Comparison of ENCODE assay signal across 15 mouse cellular contexts in genomic region chr4:32246020-32246419, GRCm38 (mm10).
"Had no signal": no experiment of that assay in that cellular context is flagged by ENCODE, and none has a peak within 500 bp of the region (broad histone marks: within the 10 kb centered on the region; RNA-seq: fewer than 3 reads in every experiment).

No protein-coding gene starts in this region.

- H3K27me3 ChIP-seq: limb, embryonic 12.5 days; midbrain, embryonic 15.5 days; neural tube, embryonic 13.5 days; stomach, embryonic 15.5 days had no signal

- DNase-seq: kidney, postnatal 4 days; lung, embryonic 14.5 days; lung, postnatal 10 days; lung, postnatal 4 days; right cerebral cortex, postnatal 4 days; thymus, adult 2 months; thymus, postnatal 25 days had no signal

- ATAC-seq: midbrain, embryonic 15.5 days had no signal

- H3K4me2 ChIP-seq: limb, embryonic 12.5 days; lung, embryonic 14.5 days; midbrain, embryonic 11.5 days; midbrain, embryonic 15.5 days; neural tube, embryonic 13.5 days; stomach, embryonic 15.5 days had no signal

- H3K36me3 ChIP-seq: midbrain, embryonic 15.5 days; neural tube, embryonic 13.5 days; stomach, embryonic 15.5 days had no signal

- H3K4me3 ChIP-seq: layer of hippocampus, adult 2 months; limb, embryonic 12.5 days; midbrain, embryonic 15.5 days; neural tube, embryonic 13.5 days; stomach, embryonic 15.5 days had no signal

- H3K27ac ChIP-seq: kidney, postnatal 0 days; layer of hippocampus, adult 2 months; limb, embryonic 12.5 days; liver, embryonic 14.5 days; midbrain, embryonic 15.5 days; stomach, embryonic 15.5 days had no signal

- H3K9ac ChIP-seq: limb, embryonic 12.5 days; liver, embryonic 14.5 days; lung, embryonic 14.5 days; midbrain, embryonic 15.5 days; neural tube, embryonic 13.5 days; stomach, embryonic 15.5 days had no signal

- H3K9me3 ChIP-seq: limb, embryonic 12.5 days; midbrain, embryonic 15.5 days; neural tube, embryonic 13.5 days; stomach, embryonic 15.5 days had no signal
